Mouse (Mus musculus): ENCODE data around the gene Pou1f1. TPM values are rescaled to one million over a fixed set of nuclear protein-coding genes. Genes with fewer than 3 reads are reported as not detected.

Gene Pou1f1
- polyA plus RNA-seq, 1 experiment from 2014 or later = not detected

DNA sequence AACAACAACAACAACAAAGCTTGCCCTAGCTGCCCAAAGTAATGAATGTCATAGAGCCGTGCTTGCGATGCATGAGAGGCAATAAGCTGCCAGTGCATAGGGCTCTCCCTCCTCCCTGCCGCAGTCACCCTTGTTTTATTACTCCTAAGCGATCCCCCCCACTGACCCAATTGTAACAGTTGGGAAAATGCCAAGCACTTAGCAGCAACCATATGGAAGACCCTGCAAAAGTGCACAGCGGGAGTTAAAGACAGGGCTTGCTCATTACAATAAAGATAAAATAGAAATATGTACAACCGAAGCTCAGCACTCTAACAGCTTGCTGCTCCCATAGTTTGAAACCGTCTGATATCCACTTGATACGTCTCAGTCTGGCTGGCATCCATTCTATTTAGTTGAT, 44.0 kb downstream of the Pou1f1 start:
- 45% methylated on average over 8 of the region's 8 CpGs for WGBS
- Histone ChIP-seq H3K27me3 (no peaks in the 10 kb centered on the region), H3K36me3 (no peaks in the 10 kb centered on the region), H3K9me3 (no peaks in the 10 kb centered on the region), H3K4me1 (replicated peaks) (peaks cover 7% of the 10 kb centered on the region; the same call in 1 of the 2 replicates), H3K27ac (no peak overlapping the region), H3K9ac (replicated peaks) (no peak overlapping the region), H3K4me2 (no peak overlapping the region), H3K4me3 (replicated peaks) (no peak overlapping the region)
- no peak for ATAC-seq (ENCODE audit: insufficient number of reproducible peaks, insufficient read depth, low FRiP score, low TSS enrichment, low read depth)

- H3K4me2 ChIP-seq = no peak overlapping the region
- H3K4me1 ChIP-seq (replicated peaks) = peaks cover 4% of the 10 kb centered on the region; the same call in 1 of the 2 replicates
- 80% methylated on average over 1 of the region's 1 CpGs for WGBS
- no peak overlapping the region for H3K27ac ChIP-seq
- H3K9me3 ChIP-seq = no peaks in the 10 kb centered on the region
- ATAC-seq (ENCODE audit: insufficient number of reproducible peaks, insufficient read depth, low FRiP score, low TSS enrichment, low read depth) = no peak
- H3K36me3 ChIP-seq = no peaks in the 10 kb centered on the region
- H3K4me3 ChIP-seq (replicated peaks) = no peak overlapping the region
- H3K9ac ChIP-seq (replicated peaks) = no peak overlapping the region
- no peaks in the 10 kb centered on the region for H3K27me3 ChIP-seq
Measured at GRCm38 (mm10) chr16:65564951-65565350, 44.6 kb downstream of the Pou1f1 start.

DNA sequence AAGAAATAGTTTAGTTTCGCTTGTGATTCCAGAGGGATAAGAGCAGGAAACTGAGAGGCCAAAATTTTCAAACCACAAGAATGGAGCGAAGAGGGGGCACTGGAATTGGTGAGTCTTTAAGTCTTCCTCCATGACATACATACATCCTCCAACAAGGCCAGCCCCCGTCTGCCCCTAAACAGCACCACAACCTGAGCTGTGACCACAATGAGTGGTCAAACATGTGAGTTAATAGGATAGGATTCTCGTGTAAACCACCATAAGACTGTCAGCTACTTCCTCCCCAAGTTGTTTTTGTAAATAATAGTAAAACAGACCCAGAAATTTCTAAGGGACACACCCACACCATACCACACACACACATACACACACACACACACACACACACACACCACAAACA, 48.5 kb downstream of the Pou1f1 start:
- ATAC-seq (ENCODE audit: insufficient number of reproducible peaks, insufficient read depth, low FRiP score, low TSS enrichment, low read depth) = no peak
- Histone ChIP-seq H3K36me3 (no peaks in the 10 kb centered on the region), H3K27me3 (no peaks in the 10 kb centered on the region), H3K9me3 (no peaks in the 10 kb centered on the region), H3K4me2 (no peak overlapping the region), H3K9ac (replicated peaks) (no peak overlapping the region), H3K27ac (no peak overlapping the region), H3K4me1 (replicated peaks) (no peaks in the 10 kb centered on the region), H3K4me3 (replicated peaks) (no peak overlapping the region)
- WGBS = 73% methylated on average over 4 of the region's 4 CpGs

DNA sequence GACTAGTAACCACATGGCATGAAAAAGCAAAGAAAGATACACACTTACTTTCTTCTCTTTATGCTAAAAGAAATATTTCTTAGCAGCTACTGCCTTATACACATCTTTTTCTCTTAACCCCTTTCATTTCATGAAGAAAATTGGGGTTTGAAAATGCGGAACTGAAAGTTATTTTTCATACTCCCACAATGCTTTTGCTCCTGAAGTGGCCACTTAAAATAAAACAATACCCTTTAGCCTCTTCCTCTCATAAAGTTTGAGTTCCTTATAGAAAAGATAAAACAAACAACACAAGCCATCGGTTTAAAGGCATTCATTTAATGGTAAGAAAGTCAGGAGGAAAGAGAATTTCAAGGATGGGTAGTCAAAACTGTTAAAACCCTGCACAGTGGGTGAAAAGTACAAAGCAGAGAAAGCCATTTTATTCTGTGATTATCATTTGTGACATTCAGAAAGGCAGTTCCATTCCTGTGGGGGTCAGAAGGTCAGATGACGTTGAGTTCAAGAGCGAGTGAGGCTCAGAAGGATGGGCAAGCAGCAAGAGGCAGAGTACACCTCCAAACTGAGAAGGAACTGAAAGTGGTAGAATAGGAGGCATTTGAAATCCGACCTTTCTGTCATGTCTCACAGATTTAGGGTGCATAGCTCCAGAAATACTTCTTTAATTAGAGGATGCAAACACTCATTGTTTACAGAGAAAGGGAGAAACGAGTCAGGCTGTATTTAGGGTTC, 57.2 kb downstream of the Pou1f1 start:
- ATAC-seq (ENCODE audit: insufficient number of reproducible peaks, insufficient read depth, low FRiP score, low TSS enrichment, low read depth) = no peak
- no peak overlapping the region for H3K9ac ChIP-seq (replicated peaks)
- H3K27ac ChIP-seq = no peak overlapping the region

More for the DNA sequence above, 57.2 kb downstream of the Pou1f1 start:
- Histone ChIP-seq H3K4me1 (replicated peaks) (no peaks in the 10 kb centered on the region), H3K4me3 (replicated peaks) (no peak overlapping the region), H3K27me3 (no peaks in the 10 kb centered on the region), H3K36me3 (no peaks in the 10 kb centered on the region), H3K4me2 (no peak overlapping the region), H3K9me3 (no peaks in the 10 kb centered on the region)
- 68% methylated on average over 6 of the region's 6 CpGs for WGBS

Other genes starting within 250 kb of the Pou1f1 start
- gene Chmp2b, start 42.2 kb downstream of the Pou1f1 start, polyA plus RNA-seq (2016; fragmentation: Nextera tagmentation; extraction: Ambion mirVana) = 109 and 110 TPM in 2 replicates

Data from limb, embryonic 12.5 days (tissue).